Mouse (Mus musculus): ENCODE data around the gene Plxna2.

DNA sequence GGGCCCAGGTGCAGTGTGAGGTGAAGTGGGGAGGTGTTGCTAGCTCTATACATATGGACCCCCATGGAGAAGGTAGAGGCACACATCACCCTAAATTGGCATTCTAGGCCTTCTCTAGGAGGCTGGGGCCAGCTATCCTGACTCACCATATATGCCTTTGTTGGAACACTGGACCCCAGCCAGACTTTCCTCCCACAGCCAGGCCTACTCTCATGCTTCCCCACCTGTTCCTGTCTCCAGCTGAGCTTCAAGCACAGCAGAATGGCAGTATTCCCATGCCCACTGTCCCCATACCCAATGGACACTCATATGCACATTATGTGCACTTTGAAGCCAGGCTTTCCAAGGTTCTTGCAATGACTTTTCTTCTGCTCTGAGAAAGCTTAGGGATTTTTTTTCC lies 64.0 kb downstream of the Plxna2 start:
- TF ChIP-seq POLR2A (IDR thresholded peaks at IDR 0.05; ENCODE audit: control insufficient read depth, extremely low read depth, insufficient read depth, low read length, poor library complexity) (no peak), CTCF (IDR thresholded peaks at IDR 0.05; ENCODE audit: borderline replicate concordance, control insufficient read depth, extremely low read depth, insufficient read depth, low read length, poor library complexity) (no peak)
